Comparison of ENCODE assay signal across 27 mouse cellular contexts in the genomic region with DNA sequence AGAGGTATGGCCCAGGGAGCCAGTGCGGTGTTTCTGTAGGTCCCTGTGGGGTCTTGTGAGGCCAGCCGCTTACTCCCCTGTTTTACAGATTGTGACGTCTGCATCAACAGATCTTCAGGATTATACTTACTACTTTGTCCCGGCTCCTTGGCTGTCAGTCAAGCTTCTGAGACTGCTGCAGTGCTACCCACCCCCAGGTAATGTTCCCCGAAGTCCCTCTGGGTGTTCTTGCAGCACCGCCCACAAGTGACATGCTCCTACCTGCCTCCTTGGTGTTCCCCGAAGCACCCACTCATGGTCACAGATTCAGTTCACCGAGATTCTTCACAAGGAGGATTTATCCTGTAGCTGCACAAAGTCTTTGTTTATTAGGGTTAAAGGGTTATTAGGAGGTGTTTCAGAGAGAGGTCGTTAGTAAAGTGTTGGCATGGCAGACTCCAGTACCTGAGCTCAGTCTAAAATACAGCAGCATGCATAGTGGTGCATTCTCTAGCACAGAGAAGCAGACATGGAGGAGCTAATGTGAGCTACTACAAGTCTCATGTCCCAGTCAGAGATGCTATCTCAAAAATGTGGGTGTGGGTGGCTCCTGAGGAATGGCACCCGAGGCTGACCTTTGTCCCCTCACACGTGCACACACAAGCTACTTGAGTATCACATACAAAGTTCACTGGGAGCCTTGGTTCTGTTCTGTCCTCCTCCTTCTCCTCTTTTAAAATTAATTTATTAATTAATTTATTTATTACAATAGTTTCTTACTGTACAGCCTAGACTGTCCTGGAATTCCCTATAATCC. TPM values are rescaled to one million over a fixed set of nuclear protein-coding genes. Genes with fewer than 3 reads are reported as not detected.
DNase-seq lines count a peak whose midpoint lies in the region; ATAC-seq and TF ChIP-seq lines count a peak whose summit lies in the region.
"Had no signal": no experiment of that assay in that cellular context is flagged by ENCODE, and none has a peak within 500 bp of the region (broad histone marks: within the 10 kb centered on the region; RNA-seq: fewer than 3 reads in every experiment).

No protein-coding gene starts in this region.

- H3K79me2 ChIP-seq in liver, adult 2 months (ENCODE audit: control insufficient read depth, insufficient read depth, low read length), result no peaks in the 10 kb centered on the region; the same call in 1 of the 2 replicates

- TF ChIP-seq POLR2A in liver, adult 2 months (IDR thresholded peaks at IDR 0.05; ENCODE audit: extremely low read depth, insufficient read depth, low read length), result no peak
- TF ChIP-seq POLR2A in small intestine, adult 2 months (IDR thresholded peaks at IDR 0.05; ENCODE audit: low read depth, low read length), result no peak

- no peak for ATAC-seq in liver, postnatal 0 days
- ATAC-seq in megakaryocyte, adult 5-6 weeks (ENCODE audit: poor library complexity, severe bottlenecking), result no peak
- ATAC-seq: CD4-positive, CD25-positive, alpha-beta regulatory T cell, adult 4 months; forebrain, postnatal 0 days; hindbrain, postnatal 0 days; midbrain, embryonic 13.5 days; Patski had no signal

- peak; percentile 16 to 42 for DNase-seq in frontal cortex, postnatal 36 days (ENCODE audit: low spot score in 2 of 2)
- no peak for DNase-seq in frontal cortex, postnatal 14 days (ENCODE audit: low spot score in 2 of 2)
- peak; percentile 37 for DNase-seq in liver, adult 2 months (ENCODE audit: extremely low read depth, low read depth, low spot score)
- no peak for DNase-seq in liver, postnatal 0 days
- peak; percentile 62 for DNase-seq in fat pad, adult 2 months (ENCODE audit: extremely low read depth, low read depth, low spot score)
- DNase-seq in thymus, adult 18-20 months, result no peak
- DNase-seq: adrenal gland, postnatal 14 days; cerebellum, adult 11 months; cerebellum, postnatal 25 days; embryo, embryonic 11 days; forebrain, postnatal 0 days; gastrocnemius, postnatal 25 days; heart, postnatal 4 days; thymus, postnatal 25 days had no signal

- no peak overlapping the region for H3K9ac ChIP-seq in liver, adult 2 months (ENCODE audit: low read depth, low read length)
- H3K9ac ChIP-seq in liver, postnatal 0 days (replicated peaks), result no peak overlapping the region
- H3K9ac ChIP-seq: forebrain, postnatal 0 days; heart, embryonic 15.5 days; limb, embryonic 13.5 days; liver, embryonic 14.5 days; midbrain, embryonic 13.5 days; neural tube, embryonic 12.5 days; stomach, embryonic 15.5 days had no signal

- H3K36me3 ChIP-seq in liver, adult 2 months (ENCODE audit: control insufficient read depth, insufficient read depth, low read length), result peaks cover 50% of the 10 kb centered on the region
- peaks cover 83% of the 10 kb centered on the region for H3K36me3 ChIP-seq in liver, postnatal 0 days (replicated peaks; ENCODE audit: insufficient read depth, low read length)
- peaks cover 72% of the 10 kb centered on the region for H3K36me3 ChIP-seq in small intestine, adult 2 months (ENCODE audit: control insufficient read depth, insufficient read depth, low read length)

- H3K4me3 ChIP-seq in liver, adult 2 months (ENCODE audit: insufficient read depth, low read depth, low read length), result no peak overlapping the region
- H3K4me3 ChIP-seq in liver, postnatal 0 days (ENCODE audit: low read depth, low read length), result no peak overlapping the region
- H3K4me3 ChIP-seq in small intestine, adult 2 months (ENCODE audit: low read depth, low read length), result no peak overlapping the region
- H3K4me3 ChIP-seq: heart, embryonic 15.5 days; limb, embryonic 13.5 days; midbrain, embryonic 13.5 days; neural tube, embryonic 12.5 days; stomach, embryonic 15.5 days had no signal

- H3K27me3 ChIP-seq in liver, adult 2 months (ENCODE audit: control insufficient read depth, insufficient read depth, low read length), result no peaks in the 10 kb centered on the region
- no peaks in the 10 kb centered on the region for H3K27me3 ChIP-seq in liver, postnatal 0 days (ENCODE audit: insufficient read depth, low read length)
- no peaks in the 10 kb centered on the region for H3K27me3 ChIP-seq in small intestine, adult 2 months (ENCODE audit: control insufficient read depth, insufficient read depth, low read length)
- H3K27me3 ChIP-seq: heart, embryonic 15.5 days; limb, embryonic 13.5 days; midbrain, embryonic 13.5 days; neural tube, embryonic 12.5 days; Patski; stomach, embryonic 15.5 days had no signal

- TF ChIP-seq CTCF in liver, adult 2 months (IDR thresholded peaks at IDR 0.05; ENCODE audit: low read depth, low read length), result no peak
- TF ChIP-seq CTCF in liver, postnatal 0 days (IDR thresholded peaks at IDR 0.05; ENCODE audit: low read depth), result no peak
- TF ChIP-seq CTCF in small intestine, adult 2 months (IDR thresholded peaks at IDR 0.05; ENCODE audit: extremely low read depth, insufficient read length, insufficient replicate concordance, low read depth, low read length), result no peak

- H3K4me1 ChIP-seq in liver, adult 2 months (ENCODE audit: control insufficient read depth, insufficient read depth, low read length), result no peaks in the 10 kb centered on the region; the same call in 1 of the 2 replicates
- H3K4me1 ChIP-seq in liver, postnatal 0 days (ENCODE audit: insufficient read depth), result peaks cover 19% of the 10 kb centered on the region
- H3K4me1 ChIP-seq in small intestine, adult 2 months (ENCODE audit: control insufficient read depth, insufficient read depth, insufficient read length, low read length), result peaks cover 27% of the 10 kb centered on the region
- H3K4me1 ChIP-seq: midbrain, embryonic 13.5 days; neural tube, embryonic 12.5 days had no signal

- WGBS in liver, adult 2 months, result 74% methylated on average over 11 of the region's 11 CpGs
- WGBS in liver, postnatal 0 days (ENCODE audit: insufficient replicate concordance), result 81% methylated on average over 11 of the region's 11 CpGs
- 61% methylated on average over 11 of the region's 11 CpGs for WGBS in small intestine, adult 2 months

- H3K4me2 ChIP-seq in liver, postnatal 0 days (ENCODE audit: low read depth, low read length), result no peak overlapping the region
- H3K4me2 ChIP-seq: heart, embryonic 15.5 days; limb, embryonic 13.5 days; midbrain, embryonic 13.5 days; neural tube, embryonic 12.5 days; stomach, embryonic 15.5 days had no signal

- no peak overlapping the region for H3K27ac ChIP-seq in liver, adult 2 months (replicated peaks; ENCODE audit: insufficient read depth, low read depth, low read length)
- H3K27ac ChIP-seq in liver, postnatal 0 days (ENCODE audit: low read depth), result no peak overlapping the region
- peak overlapping the region; percentile 73 for H3K27ac ChIP-seq in small intestine, adult 2 months (ENCODE audit: insufficient read depth, low read depth, low read length)
- H3K27ac ChIP-seq: heart, embryonic 15.5 days; hindbrain, postnatal 0 days; limb, embryonic 13.5 days; liver, embryonic 14.5 days; midbrain, embryonic 13.5 days; neural tube, embryonic 12.5 days; stomach, embryonic 15.5 days had no signal

- no peak for TF ChIP-seq EP300 in liver, postnatal 0 days (IDR thresholded peaks at IDR 0.05; ENCODE audit: low read depth)

- no peaks in the 10 kb centered on the region for H3K9me3 ChIP-seq in liver, postnatal 0 days (ENCODE audit: low read length)
- H3K9me3 ChIP-seq: heart, embryonic 15.5 days; limb, embryonic 13.5 days; midbrain, embryonic 13.5 days; neural tube, embryonic 12.5 days; stomach, embryonic 15.5 days had no signal

RNA-seq across cellular contexts. Expression of a gene that starts 45.2 kb away (rescaled TPM):
- 0.07 TPM in 1 of 2 replicates, not detected in the other for total RNA-seq in liver, adult 2 months (2014; rRNA removed)
- polyA plus RNA-seq in liver, adult 2 months (2012; rRNA removed), result not detected in 2 replicates
- polyA plus RNA-seq in liver, postnatal 0 days (2015; fragmentation: Nextera tagmentation; extraction: Ambion mirVana), result 0.71 and 0.81 TPM in 2 replicates
- 1.4 and 475 TPM in 2 replicates for polyA plus RNA-seq in small intestine, adult 2 months (2012; rRNA removed)
- total RNA-seq in megakaryocyte, adult 5-6 weeks (2015), result 0.16 and 0.39 TPM in 2 replicates
- total RNA-seq in megakaryocyte, adult 5-6 weeks (2017), result 0.11 TPM in 1 of 2 replicates, not detected in the other
- total RNA-seq: adrenal gland, postnatal 14 days; forebrain, postnatal 0 days; gastrocnemius, postnatal 25 days; heart, adult 8-10 months; heart, postnatal 4 days; hindbrain, postnatal 0 days; layer of hippocampus, postnatal 25 days had no signal

RNA-seq across cellular contexts. Expression of a gene that starts 47.9 kb away (rescaled TPM):
- total RNA-seq in liver, adult 2 months (2014; rRNA removed), result 42.2 and 54.0 TPM in 2 replicates
- 37.9 and 38.1 TPM in 2 replicates for polyA plus RNA-seq in liver, adult 2 months (2012; rRNA removed)
- 27.8 and 33.8 TPM in 2 replicates for polyA plus RNA-seq in liver, postnatal 0 days (2015; fragmentation: Nextera tagmentation; extraction: Ambion mirVana)
- 49.6 and 109 TPM in 2 replicates for polyA plus RNA-seq in small intestine, adult 2 months (2012; rRNA removed)
- 42.0 and 48.3 TPM in 2 replicates for total RNA-seq in megakaryocyte, adult 5-6 weeks (2015)
- 61.8 and 75.5 TPM in 2 replicates for total RNA-seq in megakaryocyte, adult 5-6 weeks (2017)

Comparison
In these comparisons a context has a peak if more than half of its experiments do, and no peak if none do; other contexts are left out.
1. DNase-seq: peak in frontal cortex, postnatal 36 days (2 of 2), liver, adult 2 months (single experiment) and fat pad, adult 2 months (single experiment); none in frontal cortex, postnatal 14 days (0 of 2), liver, postnatal 0 days (single experiment) and thymus, adult 18-20 months (0 of 2).